Mouse (Mus musculus) liver, adult 2 months (tissue): ENCODE data around the gene Nrxn2.

Experiments used
- CTCF ChIP-seq: fragments of 200-500 bp; IDR thresholded peaks from 2 replicates; pipeline ENCODE4 v1.5.1; 2011; ENCODE audit warnings: low read depth, low read length, control low read depth
- POLR2A ChIP-seq: fragments of 200-500 bp; IDR thresholded peaks from 2 replicates; pipeline ENCODE4 v1.6.1; 2011; ENCODE audit warnings: low read length, control low read depth; ENCODE audit not compliant: insufficient read depth; ENCODE audit errors: extremely low read depth

DNA sequence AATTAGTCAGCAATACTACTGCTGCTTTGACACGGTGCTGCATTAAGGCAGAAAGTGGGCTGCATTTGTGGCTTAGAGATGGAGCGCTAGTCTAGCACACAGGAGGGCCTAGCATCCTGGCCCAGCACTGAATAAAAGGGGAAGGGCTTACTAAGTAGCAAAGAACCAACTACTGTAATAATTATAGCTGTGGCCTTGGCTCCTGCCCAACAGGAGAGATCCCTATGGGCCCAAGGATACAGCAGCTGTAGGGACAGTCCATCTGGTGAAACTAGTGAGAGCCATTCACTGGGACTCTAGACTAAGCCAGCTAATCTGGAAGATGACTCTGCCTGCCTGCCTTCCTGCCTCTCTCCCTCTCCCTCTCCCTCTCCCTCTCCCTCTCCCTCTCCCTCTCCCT is 147.9 kb downstream of the Nrxn2 start:
- TF ChIP-seq CTCF (no peak), POLR2A (no peak)
